Mouse (Mus musculus): ENCODE measurements around the gene Cntn2.

- TF ChIP-seq GATA1 (IDR thresholded peaks at IDR 0.05; ENCODE audit: low read length) (no peak), TAL1 (IDR thresholded peaks at IDR 0.05; ENCODE audit: low read length) (no peak)
Observed at GRCm38 (mm10) chr1:132483234-132483633, 59.8 kb downstream of the Cntn2 start.
